Mouse (Mus musculus): ENCODE measurements around the gene Lilra5. TPM values are rescaled to one million over a fixed set of nuclear protein-coding genes. Genes with fewer than 3 reads are reported as not detected.
"Not testable (repeated sequence)": the region's sequence is repeated elsewhere in the genome, so short reads cannot be mapped to it uniquely, and the experiment has no call there.

Gene Lilra5
- 0.10 and 0.11 TPM in 2 replicates for polyA plus RNA-seq (2015; fragmentation: Nextera tagmentation; extraction: Ambion mirVana)

DNA sequence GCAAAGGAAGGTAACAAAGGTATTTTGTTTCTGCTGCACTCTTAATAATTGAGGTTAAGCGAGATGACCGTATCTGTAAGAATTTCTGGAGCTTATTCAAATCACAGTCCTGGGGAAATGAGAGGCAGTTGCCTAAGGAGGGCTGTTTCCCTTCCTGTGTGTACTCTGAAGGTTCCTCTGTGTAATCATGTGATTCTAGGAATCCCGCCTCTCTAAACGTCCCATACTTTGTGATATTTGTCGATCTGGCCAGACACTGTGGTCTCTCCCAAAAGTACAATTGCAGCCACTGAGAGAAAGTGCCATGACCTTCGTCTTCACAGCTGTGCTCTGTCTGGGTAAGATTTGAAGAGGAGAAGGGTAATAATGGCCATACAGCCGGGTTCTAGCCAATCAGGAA is at the start of gene Lilra5:
Gene Lilra5, plus strand, starts transcription at position 301 of the 400 bp plus-strand sequence.
- 79% methylated on average over 7 of the region's 7 CpGs for WGBS
- H3K4me2 ChIP-seq (ENCODE audit: low read length) = no peak within 1 kb of the TSS
- no peaks in the 10 kb centered on the region for H3K27me3 ChIP-seq (replicated peaks; ENCODE audit: control insufficient read depth, insufficient read depth, low read length)
- H3K36me3 ChIP-seq (ENCODE audit: control insufficient read depth, insufficient read depth, low read length) = no peaks in the 10 kb centered on the region
- H3K9ac ChIP-seq (ENCODE audit: low read depth, low read length) = no peak within 1 kb of the TSS
- no peaks in the 10 kb centered on the region for H3K9me3 ChIP-seq (ENCODE audit: control insufficient read depth, low read length)
- H3K27ac ChIP-seq (ENCODE audit: low read depth, low read length) = no peak within 1 kb of the TSS
- no peak within 1 kb of the TSS for H3K4me3 ChIP-seq (ENCODE audit: low read length)
- no peak for ATAC-seq
- no peaks in the 10 kb centered on the region for H3K4me1 ChIP-seq (ENCODE audit: control insufficient read depth, insufficient read depth, low read depth, low read length)

DNA sequence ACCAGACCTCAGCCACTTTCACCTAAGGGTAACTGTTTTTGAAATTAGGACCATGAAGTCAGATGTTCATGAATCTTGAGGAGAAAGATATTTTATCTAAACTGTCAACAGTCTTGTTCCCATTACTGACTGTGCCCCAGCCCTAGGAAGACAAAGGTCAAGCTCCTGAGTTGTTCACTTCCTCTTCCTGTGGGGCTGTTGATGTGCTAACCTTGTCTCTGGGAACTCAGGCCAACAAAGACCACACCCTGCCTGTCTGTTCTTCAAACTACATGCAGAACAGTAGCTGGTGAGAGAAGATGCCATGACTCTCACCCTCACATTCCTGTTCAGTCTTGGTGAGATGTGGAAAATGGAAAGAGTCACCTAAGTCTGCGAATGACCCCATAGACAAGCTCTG is 30.4 kb upstream of the Lilra5 start:
- H3K27ac ChIP-seq (ENCODE audit: low read depth, low read length) = no peak overlapping the region

DNA sequence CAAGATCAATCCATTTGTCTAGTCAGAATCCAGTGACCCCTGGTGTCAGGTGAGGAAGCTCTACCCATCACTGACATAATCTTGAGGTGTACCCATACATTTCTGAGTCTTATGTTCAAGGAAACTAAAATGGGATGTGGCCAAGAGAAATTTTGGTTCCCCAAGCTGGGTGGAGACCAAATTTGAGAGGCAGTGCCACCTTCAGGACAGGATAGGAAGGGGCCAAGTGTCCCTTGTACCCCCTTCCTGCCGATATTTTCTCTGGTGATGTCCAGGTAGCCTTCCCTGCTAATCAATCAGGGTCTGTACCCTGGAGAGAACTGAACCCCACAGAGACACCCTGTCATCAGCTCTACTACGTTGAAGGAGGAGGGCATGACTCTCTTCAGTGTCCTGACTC is 28.9 kb upstream of the Lilra5 start:
- Histone ChIP-seq H3K27me3 (replicated peaks; ENCODE audit: control insufficient read depth, insufficient read depth, low read length) (no peaks in the 10 kb centered on the region), H3K36me3 (ENCODE audit: control insufficient read depth, insufficient read depth, low read length) (no peaks in the 10 kb centered on the region), H3K27ac (ENCODE audit: low read depth, low read length) (no peak overlapping the region), H3K4me2 (ENCODE audit: low read length) (no peak overlapping the region), H3K9me3 (ENCODE audit: control insufficient read depth, low read length) (no peaks in the 10 kb centered on the region), H3K4me1 (ENCODE audit: control insufficient read depth, insufficient read depth, low read depth, low read length) (no peaks in the 10 kb centered on the region), H3K9ac (ENCODE audit: low read depth, low read length) (no peak overlapping the region), H3K4me3 (ENCODE audit: low read length) (no peak overlapping the region)
- no peak for ATAC-seq
- WGBS = 54% methylated on average over 2 of the region's 2 CpGs

More for the DNA sequence above, 30.4 kb upstream of the Lilra5 start:
- no peaks in the 10 kb centered on the region for H3K4me1 ChIP-seq (ENCODE audit: control insufficient read depth, insufficient read depth, low read depth, low read length)
- H3K4me2 ChIP-seq (ENCODE audit: low read length) = no peak overlapping the region
- WGBS = 86% methylated on average over 1 of the region's 1 CpGs
- H3K27me3 ChIP-seq (replicated peaks; ENCODE audit: control insufficient read depth, insufficient read depth, low read length) = no peaks in the 10 kb centered on the region
- no peaks in the 10 kb centered on the region for H3K36me3 ChIP-seq (ENCODE audit: control insufficient read depth, insufficient read depth, low read length)
- no peak for ATAC-seq
- no peak overlapping the region for H3K4me3 ChIP-seq (ENCODE audit: low read length)
- no peak overlapping the region for H3K9ac ChIP-seq (ENCODE audit: low read depth, low read length)
- H3K9me3 ChIP-seq (ENCODE audit: control insufficient read depth, low read length) = no peaks in the 10 kb centered on the region

DNA sequence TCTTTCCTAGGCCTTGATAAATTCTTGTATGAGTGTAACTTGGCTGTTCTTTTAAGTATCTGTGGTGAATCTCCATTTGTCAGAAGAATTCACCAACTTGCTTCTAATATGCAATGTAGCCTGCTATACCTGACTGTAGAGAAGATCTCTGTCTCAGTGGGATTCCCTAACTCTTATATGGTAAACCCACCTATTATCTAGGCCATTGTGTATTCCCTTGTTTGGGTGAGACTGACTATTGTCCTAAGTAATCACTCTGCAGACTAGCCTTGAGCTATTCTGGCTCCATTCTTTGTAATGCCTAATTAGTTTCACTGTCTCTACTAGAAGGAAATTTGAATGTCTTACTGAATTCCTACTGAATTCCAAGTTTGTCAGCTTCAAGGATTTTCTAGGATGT is 24.1 kb upstream of the Lilra5 start:
- H3K4me1 ChIP-seq (ENCODE audit: control insufficient read depth, insufficient read depth, low read depth, low read length); H3K4me2 ChIP-seq (ENCODE audit: low read length); H3K27me3 ChIP-seq (replicated peaks; ENCODE audit: control insufficient read depth, insufficient read depth, low read length); H3K27ac ChIP-seq (ENCODE audit: low read depth, low read length); H3K36me3 ChIP-seq (ENCODE audit: control insufficient read depth, insufficient read depth, low read length); H3K9ac ChIP-seq (ENCODE audit: low read depth, low read length); ATAC-seq; H3K9me3 ChIP-seq (ENCODE audit: control insufficient read depth, low read length); H3K4me3 ChIP-seq (ENCODE audit: low read length): not testable (repeated sequence)

DNA sequence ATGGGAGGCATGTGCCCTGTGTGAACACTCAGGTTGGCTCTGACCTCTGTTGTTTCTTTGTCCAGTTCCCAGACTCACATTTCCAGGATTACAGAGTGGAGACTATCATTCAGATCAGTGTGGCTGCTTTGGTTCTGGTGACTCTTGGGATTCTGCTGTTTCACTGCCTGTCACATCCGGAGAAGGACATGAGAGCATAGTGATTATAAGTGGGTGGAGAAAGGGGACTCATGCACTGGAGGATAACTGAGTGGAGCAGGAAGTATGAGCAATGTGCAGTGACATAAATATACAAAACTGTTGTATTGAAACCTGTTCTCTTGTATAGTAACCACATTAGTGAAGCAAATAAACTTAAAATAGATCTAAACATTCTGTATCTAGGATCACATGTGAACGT is 22.2 kb upstream of the Lilra5 start:
- no peak overlapping the region for H3K4me2 ChIP-seq (ENCODE audit: low read length)
- no peaks in the 10 kb centered on the region for H3K27me3 ChIP-seq (replicated peaks; ENCODE audit: control insufficient read depth, insufficient read depth, low read length)
- no peaks in the 10 kb centered on the region for H3K9me3 ChIP-seq (ENCODE audit: control insufficient read depth, low read length)
- H3K36me3 ChIP-seq (ENCODE audit: control insufficient read depth, insufficient read depth, low read length) = no peaks in the 10 kb centered on the region
- WGBS = 77% methylated on average over 2 of the region's 2 CpGs
- H3K4me3 ChIP-seq (ENCODE audit: low read length) = no peak overlapping the region
- no peak for ATAC-seq
- no peaks in the 10 kb centered on the region for H3K4me1 ChIP-seq (ENCODE audit: control insufficient read depth, insufficient read depth, low read depth, low read length)
- no peak overlapping the region for H3K9ac ChIP-seq (ENCODE audit: low read depth, low read length)
- no peak overlapping the region for H3K27ac ChIP-seq (ENCODE audit: low read depth, low read length)

DNA sequence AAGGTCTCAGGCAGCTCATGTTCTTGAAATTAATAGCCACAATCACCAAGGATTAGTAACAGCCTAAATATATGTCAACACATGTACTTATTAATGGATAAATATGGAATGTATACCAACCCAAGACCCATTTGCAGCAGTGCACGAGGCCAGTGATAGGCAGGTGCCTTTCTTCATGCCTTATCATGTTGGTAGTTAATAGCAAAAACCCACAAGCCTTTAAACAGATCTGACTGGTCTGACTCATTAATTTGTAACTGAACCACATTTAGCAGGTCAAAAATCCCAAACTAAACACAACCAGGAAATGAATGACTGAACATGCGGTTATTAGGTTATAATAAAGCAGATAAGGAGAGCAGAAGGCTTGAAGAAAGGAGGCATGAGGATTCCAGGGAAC is 21.7 kb upstream of the Lilra5 start:
- ATAC-seq = no peak
- Histone ChIP-seq H3K4me3 (ENCODE audit: low read length) (no peak overlapping the region), H3K9ac (ENCODE audit: low read depth, low read length) (no peak overlapping the region), H3K9me3 (ENCODE audit: control insufficient read depth, low read length) (no peaks in the 10 kb centered on the region), H3K36me3 (ENCODE audit: control insufficient read depth, insufficient read depth, low read length) (no peaks in the 10 kb centered on the region), H3K4me2 (ENCODE audit: low read length) (no peak overlapping the region), H3K27me3 (replicated peaks; ENCODE audit: control insufficient read depth, insufficient read depth, low read length) (no peaks in the 10 kb centered on the region), H3K4me1 (ENCODE audit: control insufficient read depth, insufficient read depth, low read depth, low read length) (no peaks in the 10 kb centered on the region), H3K27ac (ENCODE audit: low read depth, low read length) (no peak overlapping the region)
- WGBS = 73% methylated on average over 2 of the region's 2 CpGs

DNA sequence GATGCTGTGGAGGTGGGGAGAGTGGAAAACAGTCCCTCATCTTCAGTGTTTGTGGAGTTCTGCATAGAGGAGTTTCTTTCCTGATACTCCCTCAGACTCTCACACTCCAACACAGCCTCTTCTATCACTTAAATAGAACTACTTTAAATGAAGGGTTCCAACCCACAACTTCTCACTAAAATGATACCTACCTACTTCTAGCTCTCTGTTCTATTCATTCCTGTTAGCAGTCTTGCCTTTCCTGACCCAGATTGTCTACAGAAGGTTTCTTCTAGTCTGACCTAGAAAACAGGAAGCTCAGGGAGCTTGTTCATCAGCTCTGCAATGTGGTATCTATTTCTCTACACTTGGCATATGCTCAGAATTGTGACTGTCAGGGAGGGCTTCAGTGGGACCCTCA is 2.0 kb upstream of the Lilra5 start:
- H3K4me3 ChIP-seq (ENCODE audit: low read length) = no peak overlapping the region
- no peak for ATAC-seq
- H3K36me3 ChIP-seq (ENCODE audit: control insufficient read depth, insufficient read depth, low read length) = no peaks in the 10 kb centered on the region
- H3K27ac ChIP-seq (ENCODE audit: low read depth, low read length) = no peak overlapping the region
- no peaks in the 10 kb centered on the region for H3K27me3 ChIP-seq (replicated peaks; ENCODE audit: control insufficient read depth, insufficient read depth, low read length)
- no peaks in the 10 kb centered on the region for H3K4me1 ChIP-seq (ENCODE audit: control insufficient read depth, insufficient read depth, low read depth, low read length)
- H3K9me3 ChIP-seq (ENCODE audit: control insufficient read depth, low read length) = no peaks in the 10 kb centered on the region
- H3K4me2 ChIP-seq (ENCODE audit: low read length) = no peak overlapping the region
- no peak overlapping the region for H3K9ac ChIP-seq (ENCODE audit: low read depth, low read length)

DNA sequence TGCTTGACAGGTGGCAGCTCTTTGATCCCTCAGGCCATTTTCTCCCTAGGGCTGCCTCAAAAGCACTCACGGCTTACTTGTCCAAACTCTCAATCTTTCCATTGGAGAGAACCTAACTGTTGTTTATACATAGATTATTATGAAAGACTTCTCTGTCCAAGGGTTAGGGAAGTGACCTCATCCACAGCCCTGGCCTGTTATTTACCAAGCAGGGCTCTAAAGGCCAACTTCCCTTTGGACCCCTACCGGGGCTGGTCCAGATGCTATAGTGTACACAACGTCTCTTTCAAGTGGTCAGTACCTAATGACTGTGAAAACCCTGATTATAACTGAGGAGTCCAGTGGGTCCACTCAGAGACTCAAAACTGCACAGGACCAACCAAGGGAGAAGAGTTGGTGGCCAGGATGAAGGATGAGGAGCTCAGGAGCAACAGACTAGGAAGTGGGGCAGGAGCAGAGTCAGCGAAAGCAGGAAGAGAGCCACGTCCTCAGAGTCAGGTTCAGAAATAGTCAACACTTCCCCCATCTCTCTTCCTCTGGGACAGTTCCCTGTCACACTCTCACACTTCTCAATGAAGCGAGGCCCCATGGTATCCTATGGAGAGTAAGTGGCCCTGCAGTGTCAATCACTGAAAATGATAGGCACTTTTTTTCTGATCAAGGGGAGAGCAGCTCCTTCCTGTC is 1.6 kb downstream of the Lilra5 start:
- Histone ChIP-seq H3K9ac (ENCODE audit: low read depth, low read length) (no peak overlapping the region), H3K27me3 (replicated peaks; ENCODE audit: control insufficient read depth, insufficient read depth, low read length) (no peaks in the 10 kb centered on the region), H3K36me3 (ENCODE audit: control insufficient read depth, insufficient read depth, low read length) (no peaks in the 10 kb centered on the region), H3K4me3 (ENCODE audit: low read length) (no peak overlapping the region), H3K9me3 (ENCODE audit: control insufficient read depth, low read length) (no peaks in the 10 kb centered on the region), H3K27ac (ENCODE audit: low read depth, low read length) (no peak overlapping the region), H3K4me2 (ENCODE audit: low read length) (no peak overlapping the region), H3K4me1 (ENCODE audit: control insufficient read depth, insufficient read depth, low read depth, low read length) (no peaks in the 10 kb centered on the region)
- no peak for ATAC-seq
- WGBS = 83% methylated on average over 6 of the region's 6 CpGs

DNA sequence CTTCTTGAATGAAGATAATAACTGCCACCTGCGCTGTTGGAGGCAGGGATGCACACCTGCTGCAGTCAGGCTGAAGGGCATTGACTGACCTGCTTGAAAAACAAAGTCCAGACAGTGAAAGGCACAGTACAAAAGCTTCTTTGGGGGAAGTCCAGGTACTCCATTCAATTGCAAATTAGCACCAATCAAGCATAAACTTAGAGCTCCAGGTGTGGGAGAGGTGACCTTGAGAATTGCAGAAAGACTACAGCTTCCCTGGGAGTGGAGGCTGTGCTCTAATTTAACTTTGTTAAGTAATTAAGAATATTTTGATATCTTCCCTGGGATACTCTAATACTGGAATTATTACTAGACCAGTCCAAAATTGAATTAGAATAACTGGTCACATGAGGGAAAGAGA is 13.7 kb downstream of the Lilra5 start:
- H3K4me3 ChIP-seq (ENCODE audit: low read length); H3K9me3 ChIP-seq (ENCODE audit: control insufficient read depth, low read length); H3K36me3 ChIP-seq (ENCODE audit: control insufficient read depth, insufficient read depth, low read length); H3K4me1 ChIP-seq (ENCODE audit: control insufficient read depth, insufficient read depth, low read depth, low read length); ATAC-seq; H3K27ac ChIP-seq (ENCODE audit: low read depth, low read length); H3K4me2 ChIP-seq (ENCODE audit: low read length); H3K9ac ChIP-seq (ENCODE audit: low read depth, low read length); H3K27me3 ChIP-seq (replicated peaks; ENCODE audit: control insufficient read depth, insufficient read depth, low read length): not testable (repeated sequence)
- WGBS = 84% methylated on average over 1 of the region's 1 CpGs

DNA sequence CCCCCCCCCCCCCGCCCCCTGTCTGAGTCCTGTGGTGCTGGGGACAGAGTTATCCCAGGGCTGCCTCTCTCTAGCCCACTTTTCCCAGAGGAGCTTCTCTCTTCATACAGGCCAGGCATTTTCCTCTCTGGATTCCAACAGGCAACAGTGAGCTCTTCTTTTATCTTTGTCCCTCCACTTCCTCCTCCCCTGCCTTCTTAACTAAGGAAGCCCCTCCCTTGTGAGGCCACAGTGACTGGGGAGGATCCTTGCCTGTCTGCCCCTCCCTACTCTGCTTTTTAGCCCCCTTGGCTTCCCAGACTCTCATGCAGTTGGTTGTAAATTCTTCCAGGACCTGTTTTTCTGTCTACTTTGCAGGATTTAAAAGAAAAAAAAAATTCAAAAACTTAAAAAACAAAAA is 18.5 kb downstream of the Lilra5 start:
- H3K27ac ChIP-seq (ENCODE audit: low read depth, low read length); H3K4me2 ChIP-seq (ENCODE audit: low read length); H3K9me3 ChIP-seq (ENCODE audit: control insufficient read depth, low read length); H3K9ac ChIP-seq (ENCODE audit: low read depth, low read length); H3K27me3 ChIP-seq (replicated peaks; ENCODE audit: control insufficient read depth, insufficient read depth, low read length); H3K4me3 ChIP-seq (ENCODE audit: low read length); H3K4me1 ChIP-seq (ENCODE audit: control insufficient read depth, insufficient read depth, low read depth, low read length); ATAC-seq; H3K36me3 ChIP-seq (ENCODE audit: control insufficient read depth, insufficient read depth, low read length): not testable (repeated sequence)
- WGBS = no CpG with 5 or more reads among the region's 1 CpGs

All from hindbrain, embryonic 16.5 days (tissue).